Mouse (Mus musculus) kidney, adult 18-20 months (tissue): ENCODE measurements around the gene Spcs3.

Source experiments
- DNase-seq: peaks from one replicate; pipeline ENCODE4 v3.0.0; 2021

The Spcs3 gene

GRCm38 (mm10) chr8:54507428-54508095 lies 22.2 kb downstream of the Spcs3 start:
- peak; percentile 71 for DNase-seq

GRCm38 (mm10) chr8:54505060-54505459 lies 24.7 kb downstream of the Spcs3 start:
- DNase-seq, result no peak

- no peak for DNase-seq
Observed at GRCm38 (mm10) chr8:54503104-54503503, 26.7 kb downstream of the Spcs3 start.

- no peak for DNase-seq
Observed at GRCm38 (mm10) chr8:54493915-54494314, 35.9 kb downstream of the Spcs3 start.

GRCm38 (mm10) chr8:54493110-54493509 lies 36.7 kb downstream of the Spcs3 start:
- peak; percentile 15 for DNase-seq

DNA sequence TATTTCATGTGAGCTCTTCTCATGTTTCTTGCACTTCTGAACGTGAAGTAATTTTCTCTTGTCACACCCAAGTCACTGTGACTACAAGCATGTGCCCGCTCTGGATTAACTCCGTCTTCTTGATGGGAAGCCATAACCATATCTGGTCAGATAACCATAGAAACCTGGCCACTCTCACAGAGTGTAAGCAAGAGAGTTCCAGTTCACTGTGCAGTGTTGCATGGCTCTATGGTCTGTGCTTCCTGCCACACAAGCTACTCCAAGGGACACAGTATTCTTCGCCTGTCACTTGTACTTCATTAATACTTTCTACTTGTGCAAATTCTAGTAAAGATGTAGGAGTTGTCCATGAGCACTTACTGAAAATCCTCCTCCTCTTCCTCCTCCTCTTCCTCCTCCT lies 37.9 kb downstream of the Spcs3 start:
- DNase-seq, result no peak

DNA sequence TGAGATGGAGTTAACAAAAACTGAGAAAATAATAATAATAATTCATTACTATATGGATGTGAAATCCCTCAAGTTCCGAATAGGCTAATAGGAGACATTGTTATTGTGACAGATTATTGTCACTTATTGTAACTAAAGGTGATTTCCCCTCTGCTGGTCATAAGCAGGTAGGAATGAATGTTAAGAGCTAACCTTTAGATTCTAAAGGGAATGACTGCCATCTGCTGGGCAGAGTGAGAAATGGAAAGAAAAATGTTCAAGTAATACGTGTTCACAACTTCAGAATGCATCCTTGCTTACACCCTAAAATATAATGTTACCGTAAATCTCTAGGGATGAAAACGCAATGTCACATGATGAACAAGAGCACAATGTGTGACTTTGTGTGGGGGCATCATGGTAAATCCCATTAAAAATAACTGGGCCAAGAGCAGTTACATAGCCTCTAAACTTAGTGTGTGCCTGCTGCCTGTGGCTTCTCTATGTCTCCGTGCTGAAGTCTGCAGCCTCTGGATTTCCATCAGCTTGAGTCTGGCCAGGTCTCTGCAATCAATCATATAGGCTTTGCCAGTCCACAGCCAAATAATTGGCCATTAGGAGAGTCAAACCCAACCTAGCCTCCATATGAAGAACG lies 38.6 kb downstream of the Spcs3 start:
- DNase-seq, result no peak

DNA sequence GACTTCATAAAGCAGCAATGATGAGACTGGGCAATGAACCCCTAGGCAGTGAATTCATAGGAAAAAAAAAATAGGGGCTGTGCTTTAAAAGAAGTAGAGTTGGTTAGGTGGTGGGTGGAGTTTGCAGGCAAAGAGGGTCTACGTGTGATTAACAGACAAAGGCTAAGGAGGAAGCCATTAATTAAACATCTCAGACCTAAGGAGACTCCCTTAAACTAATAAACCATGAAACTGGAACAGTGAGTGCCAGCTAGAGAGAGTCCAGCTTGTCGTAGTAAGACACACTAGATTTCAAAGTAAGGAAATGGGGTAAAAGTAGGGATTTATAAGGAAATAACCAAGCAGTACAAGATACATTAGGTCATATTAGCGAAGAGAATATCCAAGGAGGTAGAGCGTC lies 41.4 kb downstream of the Spcs3 start:
- DNase-seq, result no peak

DNA sequence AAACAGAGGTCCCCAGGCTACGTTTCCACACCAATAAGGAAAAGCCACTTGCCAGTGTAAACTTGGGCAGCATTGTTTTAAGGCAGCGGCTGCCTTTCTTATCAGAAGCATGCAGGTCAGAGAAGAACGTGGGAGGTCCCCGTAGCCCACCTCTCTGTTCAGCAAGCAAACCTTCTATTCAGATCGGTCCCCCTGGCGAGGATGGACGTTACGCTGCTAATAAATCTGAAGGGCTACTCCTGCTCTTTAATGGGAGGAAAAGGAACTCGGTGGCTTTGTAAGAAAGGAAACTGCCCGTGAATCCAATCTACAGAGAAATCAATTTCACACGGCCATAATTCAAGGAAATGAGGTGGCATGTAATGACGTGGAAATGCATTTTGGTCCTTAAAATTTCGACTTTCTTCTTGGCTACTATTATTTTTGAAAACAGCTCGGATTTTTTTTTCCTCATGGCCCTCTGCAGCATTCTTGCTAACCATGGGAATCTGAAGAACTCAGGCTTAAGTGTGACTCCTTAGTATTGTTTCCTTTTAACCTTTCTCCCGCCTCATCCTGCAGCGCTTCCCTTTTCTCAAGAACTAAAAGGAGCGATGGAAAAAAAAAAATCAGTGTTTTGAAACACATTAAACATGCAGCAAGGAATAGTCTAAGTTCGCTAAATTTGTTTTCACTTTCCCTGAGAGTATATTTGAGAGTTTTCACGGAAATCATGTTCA lies 43.1 kb downstream of the Spcs3 start:
- DNase-seq, result no peak
